Mouse (Mus musculus) heart, embryonic 11.5 days (tissue): Measurements from ENCODE around the gene As3mt. TPM values are rescaled to one million over a fixed set of nuclear protein-coding genes. Genes with fewer than 3 reads are reported as not detected.

Experiments used
- ATAC-seq: fragments of 200-750 bp; cut with Nextera tagmentation; replicated peaks from 2 replicates; pipeline ENCODE4 v1.8.0; 2017; ENCODE audit warnings: moderate library complexity; ENCODE audit not compliant: insufficient number of reproducible peaks, low FRiP score, low TSS enrichment
- H3K27ac ChIP-seq: fragments of 300-500 bp; sonication (generic); 2 replicates; pipeline ENCODE4 v1.5.1; 2014; ENCODE audit warnings: mild to moderate bottlenecking, low read depth, low read length
- H3K27me3 ChIP-seq: fragments of 300-500 bp; sonication (generic); 2 replicates; pipeline ENCODE4 v1.6.1; 2014; ENCODE audit warnings: mild to moderate bottlenecking, low read length, mixed read lengths; ENCODE audit not compliant: control insufficient read depth, insufficient read depth
- H3K36me3 ChIP-seq: fragments of 300-500 bp; sonication (generic); 2 replicates; pipeline ENCODE4 v1.6.1; 2014; ENCODE audit warnings: mild to moderate bottlenecking, low read length, moderate library complexity, mixed read lengths; ENCODE audit not compliant: control insufficient read depth, insufficient read depth
- H3K4me1 ChIP-seq: fragments of 300-500 bp; sonication (generic); 2 replicates; pipeline ENCODE4 v1.6.1; 2014; ENCODE audit warnings: low read length; ENCODE audit not compliant: control insufficient read depth, insufficient read depth
- H3K4me2 ChIP-seq: fragments of 300-500 bp; sonication (generic); 2 replicates; pipeline ENCODE4 v1.6.1; 2014; ENCODE audit warnings: mild to moderate bottlenecking, moderate library complexity
- H3K4me3 ChIP-seq: fragments of 300-500 bp; sonication (generic); 2 replicates; pipeline ENCODE4 v1.5.1; 2014; ENCODE audit warnings: low read depth, low read length
- H3K9ac ChIP-seq: fragments of 300-500 bp; sonication (generic); 2 replicates; pipeline ENCODE4 v1.6.1; 2014; ENCODE audit warnings: mild to moderate bottlenecking, low read depth, low read length, moderate library complexity
- H3K9me3 ChIP-seq: fragments of 300-500 bp; sonication (generic); replicated peaks from 2 replicates; pipeline ENCODE4 v1.6.1; 2016; ENCODE audit warnings: low read length; ENCODE audit not compliant: control insufficient read depth
- WGBS: fragments of 180-500 bp; shearing (Covaris S2); extraction: QIAGEN DNeasy Blood & Tissue Kit; methylation state at CpG from one replicate; pipeline ENCODE4 v1.1.7; 2014; ENCODE audit not compliant: insufficient replicate concordance; 5-methylcytosine and 5-hydroxymethylcytosine counted together
- polyA plus RNA-seq: library from polyadenylated mRNA; unstranded; fragments of >200 nt; fragmentation: Nextera tagmentation; extraction: Ambion mirVana; gene quantifications from 2 replicates; pipeline ENCODE4 v1.2.1, GENCODE M21; 2014

Gene As3mt
- polyA plus RNA-seq = 47.6 and 54.2 TPM in 2 replicates

DNA sequence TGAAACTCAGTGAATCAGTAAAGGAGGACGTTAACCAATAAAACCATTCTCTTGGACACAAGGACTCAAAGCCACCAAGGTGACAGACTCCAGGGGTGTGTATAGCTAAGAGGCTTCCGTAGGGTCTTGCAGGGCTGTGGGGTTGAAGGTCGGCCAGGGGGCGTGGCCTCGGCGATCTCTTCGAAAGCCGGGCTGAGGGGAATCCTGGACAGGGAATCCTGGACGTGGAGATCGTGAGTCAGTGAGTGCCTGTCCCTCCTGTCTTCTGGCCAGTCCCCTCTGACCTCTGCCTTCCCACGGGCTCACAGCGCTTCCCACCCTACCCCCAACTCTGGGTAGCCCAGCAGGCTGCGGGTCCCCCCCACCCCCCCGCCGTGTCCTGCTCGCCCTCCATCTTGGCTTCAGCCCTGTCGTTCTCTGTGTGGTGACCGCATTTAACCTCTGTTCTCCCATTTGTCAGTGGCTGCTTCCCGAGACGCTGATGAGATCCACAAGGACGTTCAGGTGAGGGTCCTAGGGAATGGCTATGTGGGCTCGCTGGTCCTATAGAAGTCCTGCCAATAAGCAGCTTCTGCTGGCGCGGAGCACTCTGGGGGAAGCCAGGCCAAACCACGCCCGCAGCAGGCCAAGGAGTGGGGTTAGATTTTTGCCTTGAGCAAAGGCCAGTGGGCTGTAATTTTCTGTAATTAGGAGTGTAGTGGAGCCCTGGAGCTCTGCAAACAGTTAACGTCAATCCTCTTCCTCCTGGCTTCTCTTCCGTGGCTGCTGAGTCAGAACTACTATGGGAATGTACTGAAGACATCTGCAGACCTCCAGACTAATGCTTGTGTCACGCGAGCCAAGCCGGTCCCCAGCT lies at the start of gene As3mt:
As3mt (plus strand) TSS at position 163 of the 856 bp plus-strand sequence.
- Histone ChIP-seq H3K36me3 (no peaks in the 10 kb centered on the region; the same call in 1 of the 2 replicates), H3K9me3 (no peaks in the 10 kb centered on the region), H3K4me2 (peak within 1 kb of the TSS; percentile 74), H3K27ac (0 out of 2 replicates have a peak within 1 kb of the TSS, but pooled peaks have one; percentile 38), H3K27me3 (no peaks in the 10 kb centered on the region), H3K4me3 (peak within 1 kb of the TSS; percentile 57), H3K4me1 (peaks cover 8% of the 10 kb centered on the region), H3K9ac (peak within 1 kb of the TSS; percentile 79)
- peak; percentile 81 for ATAC-seq
- WGBS = 10% methylated on average over 31 of the region's 31 CpGs

DNA sequence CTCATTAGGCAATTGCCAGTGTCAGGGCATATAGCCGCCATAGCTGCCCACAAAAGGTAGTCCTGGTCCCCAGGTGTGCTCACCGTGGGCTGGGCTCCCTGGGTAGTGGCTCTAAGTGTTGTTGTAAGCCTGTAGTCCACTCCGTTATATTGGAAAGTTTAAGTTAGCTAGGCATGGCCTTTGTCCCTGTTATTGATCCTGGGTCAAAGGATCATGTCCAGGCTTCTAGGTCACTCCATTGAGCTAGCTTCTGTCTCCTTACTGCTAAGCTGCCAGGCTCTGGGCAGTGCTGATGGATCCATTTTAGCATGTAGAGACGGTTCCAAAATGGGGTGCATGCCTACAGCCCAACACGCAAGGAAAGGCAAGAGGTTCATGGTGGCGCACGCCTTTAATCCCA lies 48.9 kb upstream of the As3mt start:
- H3K36me3 ChIP-seq = peaks cover 27% of the 10 kb centered on the region
- no peaks in the 10 kb centered on the region for H3K27me3 ChIP-seq
- H3K27ac ChIP-seq = no peak overlapping the region
- no peak overlapping the region for H3K4me2 ChIP-seq
- no peak for ATAC-seq
- H3K4me1 ChIP-seq = peaks cover 32% of the 10 kb centered on the region
- 90% methylated on average over 7 of the region's 7 CpGs for WGBS
- no peaks in the 10 kb centered on the region for H3K9me3 ChIP-seq
- H3K4me3 ChIP-seq = no peak overlapping the region
- no peak overlapping the region for H3K9ac ChIP-seq

GRCm38 (mm10) chr19:46658851-46659250 lies 48.4 kb upstream of the As3mt start:
- peaks cover 24% of the 10 kb centered on the region for H3K36me3 ChIP-seq
- H3K9ac ChIP-seq = no peak overlapping the region
- no peak overlapping the region for H3K27ac ChIP-seq
- H3K27me3 ChIP-seq = no peaks in the 10 kb centered on the region
- H3K4me1 ChIP-seq = peaks cover 32% of the 10 kb centered on the region
- H3K4me2 ChIP-seq = no peak overlapping the region
- 54% methylated on average over 9 of the region's 9 CpGs for WGBS
- H3K4me3 ChIP-seq = no peak overlapping the region
- H3K9me3 ChIP-seq = no peaks in the 10 kb centered on the region
- no peak for ATAC-seq

DNA sequence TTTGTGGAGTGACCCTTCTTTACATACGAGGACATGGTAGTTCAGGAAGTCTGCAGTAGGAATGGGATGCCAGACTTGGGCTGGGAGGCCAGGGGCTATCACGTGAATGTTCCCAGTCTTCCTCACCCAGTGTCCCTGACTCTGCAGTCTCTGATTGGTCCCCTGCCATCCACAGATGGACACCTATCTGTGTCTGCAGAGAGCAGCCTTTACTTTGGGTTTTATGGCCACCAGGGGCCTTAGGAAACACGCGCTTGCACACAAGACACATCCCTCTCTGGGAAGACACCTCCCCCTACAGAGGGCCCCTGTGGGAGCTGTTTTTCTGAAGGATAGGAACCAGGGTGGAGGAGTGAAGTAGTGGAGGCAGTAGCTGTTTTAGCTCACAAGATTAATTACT lies 45.7 kb upstream of the As3mt start:
- Histone ChIP-seq H3K9ac (no peak overlapping the region), H3K36me3 (peaks cover 6% of the 10 kb centered on the region), H3K9me3 (no peaks in the 10 kb centered on the region), H3K27ac (no peak overlapping the region), H3K4me2 (no peak overlapping the region), H3K27me3 (no peaks in the 10 kb centered on the region), H3K4me3 (no peak overlapping the region), H3K4me1 (peaks cover 35% of the 10 kb centered on the region)
- WGBS = 60% methylated on average over 4 of the region's 4 CpGs
- no peak for ATAC-seq

- no peak for ATAC-seq
- H3K4me2 ChIP-seq = no peak overlapping the region
- no peak overlapping the region for H3K9ac ChIP-seq
- H3K36me3 ChIP-seq = peaks cover 2% of the 10 kb centered on the region
- WGBS = 70% methylated on average over 8 of the region's 8 CpGs
- H3K27ac ChIP-seq = no peak overlapping the region
- no peaks in the 10 kb centered on the region for H3K9me3 ChIP-seq
- peaks cover 35% of the 10 kb centered on the region for H3K4me1 ChIP-seq
- H3K27me3 ChIP-seq = no peaks in the 10 kb centered on the region
- no peak overlapping the region for H3K4me3 ChIP-seq
These were observed 45.0 kb upstream of the As3mt start for GRCm38 (mm10) chr19:46662214-46662613.

DNA sequence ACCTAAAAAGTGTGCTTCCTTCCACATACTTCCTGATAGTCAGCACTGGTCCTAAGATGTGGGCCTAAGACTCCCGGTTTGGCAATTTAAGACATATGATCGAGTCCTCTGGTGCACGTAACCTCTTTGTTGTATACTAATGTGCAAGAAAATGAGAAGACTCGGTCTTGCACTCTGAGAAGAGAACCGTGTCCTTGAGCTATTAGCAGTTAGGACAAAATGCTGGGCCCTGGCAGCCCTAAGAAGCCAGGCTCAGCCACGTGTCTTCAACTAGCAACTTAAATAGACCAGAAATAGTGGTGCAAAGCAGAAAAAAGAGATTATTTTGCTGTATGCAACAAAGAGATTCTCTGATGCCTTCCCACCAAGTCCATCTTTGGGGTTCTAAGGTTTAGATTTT lies 44.5 kb upstream of the As3mt start:
- Histone ChIP-seq H3K36me3 (no peaks in the 10 kb centered on the region), H3K9me3 (no peaks in the 10 kb centered on the region), H3K9ac (no peak overlapping the region), H3K4me3 (no peak overlapping the region), H3K4me1 (peaks cover 35% of the 10 kb centered on the region), H3K27ac (no peak overlapping the region), H3K4me2 (no peak overlapping the region), H3K27me3 (no peaks in the 10 kb centered on the region)
- WGBS = 74% methylated on average over 6 of the region's 6 CpGs
- no peak for ATAC-seq

GRCm38 (mm10) chr19:46665474-46665873 lies 41.8 kb upstream of the As3mt start:
- Histone ChIP-seq H3K4me3 (no peak overlapping the region), H3K9me3 (no peaks in the 10 kb centered on the region), H3K4me1 (peaks cover 24% of the 10 kb centered on the region), H3K4me2 (no peak overlapping the region), H3K9ac (no peak overlapping the region), H3K36me3 (no peaks in the 10 kb centered on the region), H3K27ac (no peak overlapping the region), H3K27me3 (no peaks in the 10 kb centered on the region)
- no peak for ATAC-seq
- 57% methylated on average over 7 of the region's 7 CpGs for WGBS

- peaks cover 10% of the 10 kb centered on the region for H3K4me1 ChIP-seq
- H3K4me2 ChIP-seq = no peak overlapping the region
- H3K9ac ChIP-seq = no peak overlapping the region
- no peak for ATAC-seq
- no peak overlapping the region for H3K27ac ChIP-seq
- H3K36me3 ChIP-seq = no peaks in the 10 kb centered on the region
- peaks cover 9% of the 10 kb centered on the region; the same call in 1 of the 2 replicates for H3K27me3 ChIP-seq
- 45% methylated on average over 11 of the region's 11 CpGs for whole genome bisulfite sequencing
- H3K4me3 ChIP-seq = no peak overlapping the region
- H3K9me3 ChIP-seq = no peaks in the 10 kb centered on the region
These were observed 40.0 kb upstream of the As3mt start for GRCm38 (mm10) chr19:46667300-46667699.

DNA sequence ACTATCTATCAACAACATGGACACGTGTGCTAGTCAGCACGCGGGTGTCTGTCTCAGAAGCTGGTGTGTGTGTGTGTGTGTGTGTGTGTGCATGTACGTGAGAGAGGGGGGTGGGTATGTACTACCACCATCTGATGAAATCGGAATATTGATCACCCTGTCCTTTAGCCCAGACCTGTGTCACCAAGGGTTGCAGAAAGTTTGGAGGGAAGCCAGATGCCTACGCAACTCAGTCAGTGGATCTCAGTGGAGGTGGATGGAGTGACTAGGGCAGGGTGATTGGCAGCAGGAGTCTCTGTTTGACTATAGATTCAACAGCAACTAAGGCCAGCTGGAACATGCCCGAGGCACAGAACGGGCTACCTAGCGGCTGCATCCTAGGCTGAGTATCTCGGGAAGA lies 39.0 kb upstream of the As3mt start:
- H3K4me1 ChIP-seq = peaks cover 8% of the 10 kb centered on the region
- 83% methylated on average over 10 of the region's 10 CpGs for WGBS
- no peak for ATAC-seq
- peaks cover 12% of the 10 kb centered on the region; the same call in 1 of the 2 replicates for H3K27me3 ChIP-seq
- H3K36me3 ChIP-seq = no peaks in the 10 kb centered on the region
- no peak overlapping the region for H3K4me3 ChIP-seq
- no peak overlapping the region for H3K9ac ChIP-seq
- H3K27ac ChIP-seq = no peak overlapping the region
- H3K9me3 ChIP-seq = no peaks in the 10 kb centered on the region
- H3K4me2 ChIP-seq = no peak overlapping the region
